Mouse (Mus musculus): ENCODE results near the gene Capn8.

The Capn8 gene

GRCm38 (mm10) chr1:182550761-182551160, 14.0 kb upstream of the Capn8 start:
- no peak for DNase-seq (ENCODE audit: low spot score in 2 of 2)

GRCm38 (mm10) chr1:182553649-182554375, 11.0 kb upstream of the Capn8 start:
- no peak for DNase-seq (ENCODE audit: low spot score in 2 of 2)

- no peak for DNase-seq (ENCODE audit: low spot score in 2 of 2)
Measured at GRCm38 (mm10) chr1:182558271-182558670, 6.5 kb upstream of the Capn8 start.

- DNase-seq (ENCODE audit: low spot score in 2 of 2) = no peak
Measured at GRCm38 (mm10) chr1:182559530-182559929, 5.3 kb upstream of the Capn8 start.

- no peak for DNase-seq (ENCODE audit: low spot score in 2 of 2)
Measured at GRCm38 (mm10) chr1:182560390-182561098, 4.3 kb upstream of the Capn8 start.

- DNase-seq (ENCODE audit: low spot score in 2 of 2) = no peak
Measured at GRCm38 (mm10) chr1:182561945-182562514, 2.8 kb upstream of the Capn8 start.

GRCm38 (mm10) chr1:182562576-182563370, 2.0 kb upstream of the Capn8 start:
- DNase-seq (ENCODE audit: low spot score in 2 of 2) = no peak

GRCm38 (mm10) chr1:182565351-182565835, 586 bp downstream of the Capn8 start:
- no peak for DNase-seq (ENCODE audit: low spot score in 2 of 2)

- DNase-seq (ENCODE audit: low spot score in 2 of 2) = no peak
Measured at GRCm38 (mm10) chr1:182571148-182571547, 6.3 kb downstream of the Capn8 start.

- no peak for DNase-seq (ENCODE audit: low spot score in 2 of 2)
Measured at GRCm38 (mm10) chr1:182571973-182572372, 7.2 kb downstream of the Capn8 start.

- DNase-seq (ENCODE audit: low spot score in 2 of 2) = no peak
Measured at GRCm38 (mm10) chr1:182573856-182574665, 9.3 kb downstream of the Capn8 start.

GRCm38 (mm10) chr1:182574666-182575049, 9.9 kb downstream of the Capn8 start:
- DNase-seq (ENCODE audit: low spot score in 2 of 2) = no peak

- DNase-seq (ENCODE audit: low spot score in 2 of 2) = no peak
Measured at GRCm38 (mm10) chr1:182584169-182584568, 19.4 kb downstream of the Capn8 start.

- no peak for DNase-seq (ENCODE audit: low spot score in 2 of 2)
Measured at GRCm38 (mm10) chr1:182585162-182585840, 20.5 kb downstream of the Capn8 start.

GRCm38 (mm10) chr1:182587706-182588105, 22.9 kb downstream of the Capn8 start:
- no peak for DNase-seq (ENCODE audit: low spot score in 2 of 2)

- no peak for DNase-seq (ENCODE audit: low spot score in 2 of 2)
Measured at GRCm38 (mm10) chr1:182591491-182591890, 26.7 kb downstream of the Capn8 start.

- DNase-seq (ENCODE audit: low spot score in 2 of 2) = no peak
Measured at GRCm38 (mm10) chr1:182592436-182592835, 27.6 kb downstream of the Capn8 start.

GRCm38 (mm10) chr1:182605330-182606150, 40.7 kb downstream of the Capn8 start:
- DNase-seq (ENCODE audit: low spot score in 2 of 2) = no peak

- no peak for DNase-seq (ENCODE audit: low spot score in 2 of 2)
Measured at GRCm38 (mm10) chr1:182609701-182610335, 45.0 kb downstream of the Capn8 start.
